Mouse (Mus musculus): ENCODE data around the gene Trp53bp1.

- no peak for TF ChIP-seq CTCF (conservative IDR thresholded peaks at IDR 0.05 in 1 of 2, IDR thresholded peaks at IDR 0.05 in 1 of 2; ENCODE audit: low read depth in 2 of 2, low read length in 2 of 2)
- TF ChIP-seq POLR2A (IDR thresholded peaks at IDR 0.05; ENCODE audit: low read depth, low read length), result no peak
- no peak for TF ChIP-seq EP300 (IDR thresholded peaks at IDR 0.05; ENCODE audit: low read length)
- TF ChIP-seq RCOR1 (conservative IDR thresholded peaks at IDR 0.05; ENCODE audit: low read depth, low read length), result no peak
- TF ChIP-seq E2F4 (IDR thresholded peaks at IDR 0.05; ENCODE audit: insufficient replicate concordance, low read depth, low read length), result no peak
Measured at GRCm38 (mm10) chr2:121228135-121228534, 43.1 kb downstream of the Trp53bp1 start.
